Mouse (Mus musculus) midbrain, postnatal 0 days (tissue): Measurements from ENCODE around the gene Pitpnc1. TPM values are rescaled to one million over a fixed set of nuclear protein-coding genes. Genes with fewer than 3 reads are reported as not detected.

Experiments used
- ATAC-seq: fragments of 200-750 bp; cut with Nextera tagmentation; 2 replicates; pipeline ENCODE4 v1.8.0; 2017; ENCODE audit warnings: moderate number of reproducible peaks, mild to moderate bottlenecking, moderate TSS enrichment, moderate library complexity; ENCODE audit not compliant: low FRiP score
- DNase-seq: peaks from one replicate; pipeline ENCODE4 v3.0.0-alpha.2; 2015; ENCODE audit warnings: low spot score
- H3K27ac ChIP-seq: fragments of 300-500 bp; sonication (generic); 2 replicates; pipeline ENCODE4 v1.5.1; 2014; ENCODE audit warnings: low read depth, mild to moderate bottlenecking, low read length, mixed read lengths
- H3K27me3 ChIP-seq: fragments of 300-500 bp; sonication (generic); 2 replicates; pipeline ENCODE4 v1.6.1; 2014; ENCODE audit warnings: low read length, control low read depth, mixed read lengths; ENCODE audit not compliant: insufficient read depth
- H3K36me3 ChIP-seq: fragments of 300-500 bp; sonication (generic); 2 replicates; pipeline ENCODE4 v1.6.1; 2014; ENCODE audit warnings: low read length, control low read depth, mixed read lengths; ENCODE audit not compliant: insufficient read depth
- H3K4me1 ChIP-seq: fragments of 300-500 bp; sonication (generic); 2 replicates; pipeline ENCODE4 v1.6.1; 2014; ENCODE audit warnings: mild to moderate bottlenecking, control low read depth, antibody characterized with exemption, low read length, mixed read lengths; ENCODE audit not compliant: insufficient read depth
- H3K4me2 ChIP-seq: fragments of 300-500 bp; sonication (generic); 2 replicates; pipeline ENCODE4 v1.6.1; 2014; ENCODE audit warnings: low read depth, mild to moderate bottlenecking, low read length, mixed read lengths; ENCODE audit not compliant: poor library complexity, severe bottlenecking
- H3K4me3 ChIP-seq: fragments of 300-500 bp; sonication (generic); 2 replicates; pipeline ENCODE4 v1.5.1; 2014; ENCODE audit warnings: low read depth, mild to moderate bottlenecking, low read length, moderate library complexity
- H3K9ac ChIP-seq: fragments of 300-500 bp; sonication (generic); replicated peaks from 2 replicates; pipeline ENCODE4 v1.6.1; 2014; ENCODE audit warnings: mild to moderate bottlenecking, low read length, moderate library complexity, mixed read lengths; ENCODE audit not compliant: poor library complexity, severe bottlenecking
- H3K9me3 ChIP-seq: fragments of 300-500 bp; sonication (generic); 2 replicates; pipeline ENCODE4 v1.6.1; 2016; ENCODE audit warnings: low read length, control low read depth
- CTCF ChIP-seq: IDR thresholded peaks from 2 replicates; pipeline ENCODE4 v1.5.1; 2016; ENCODE audit warnings: antibody characterized with exemption, mild to moderate bottlenecking
- WGBS: fragments of 180-500 bp; shearing (Covaris S2); extraction: QIAGEN DNeasy Blood & Tissue Kit; methylation state at CpG from one replicate; pipeline ENCODE4 v1.1.7; 2014; 5-methylcytosine and 5-hydroxymethylcytosine counted together
- polyA plus RNA-seq: library from polyadenylated mRNA; unstranded; fragments of >200 nt; fragmentation: Nextera tagmentation; extraction: Ambion mirVana; gene quantifications from 2 replicates; pipeline ENCODE4 v1.2.1, GENCODE M21; 2015
- total RNA-seq: library from RNA; depleted of rRNA; stranded (reverse); fragments of >200 nt; gene quantifications from 2 replicates; pipeline ENCODE4 v1.2.3, GENCODE M21; 2014

The Pitpnc1 gene
- total and polyA plus RNA-seq, 2 experiments from 2014 or later = 54.0 to 56.5 TPM

- no peaks in the 10 kb centered on the region for H3K4me1 ChIP-seq
- H3K27ac ChIP-seq = no peak overlapping the region
- no peaks in the 10 kb centered on the region for H3K36me3 ChIP-seq
- 75% methylated on average over 17 of the region's 17 CpGs for WGBS
- ATAC-seq (no peak), DNase-seq (no peak)
- no peaks in the 10 kb centered on the region for H3K27me3 ChIP-seq
- no peaks in the 10 kb centered on the region for H3K9me3 ChIP-seq
- H3K4me2 ChIP-seq = no peak overlapping the region
- no peak overlapping the region for H3K9ac ChIP-seq
- no peak overlapping the region for H3K4me3 ChIP-seq
- TF ChIP-seq CTCF = no peak
Measured at GRCm38 (mm10) chr11:107449169-107449910, 21.2 kb downstream of the Pitpnc1 start.

GRCm38 (mm10) chr11:107447915-107448314, 22.6 kb downstream of the Pitpnc1 start:
- no peak for DNase-seq
- Histone ChIP-seq H3K4me3 (no peak overlapping the region), H3K4me1 (no peaks in the 10 kb centered on the region), H3K27ac (no peak overlapping the region), H3K4me2 (no peak overlapping the region), H3K36me3 (no peaks in the 10 kb centered on the region), H3K9ac (no peak overlapping the region), H3K27me3 (no peaks in the 10 kb centered on the region), H3K9me3 (no peaks in the 10 kb centered on the region)
- ATAC-seq = no peak
- WGBS = 90% methylated on average over 9 of the region's 9 CpGs
- no peak for TF ChIP-seq CTCF

GRCm38 (mm10) chr11:107447349-107447748, 23.1 kb downstream of the Pitpnc1 start:
- Histone ChIP-seq H3K9ac (no peak overlapping the region), H3K27ac (no peak overlapping the region), H3K9me3 (no peaks in the 10 kb centered on the region), H3K4me2 (no peak overlapping the region), H3K27me3 (no peaks in the 10 kb centered on the region), H3K4me3 (no peak overlapping the region), H3K36me3 (no peaks in the 10 kb centered on the region), H3K4me1 (no peaks in the 10 kb centered on the region)
- WGBS = 82% methylated on average over 5 of the region's 5 CpGs
- no peak for TF ChIP-seq CTCF
- DNase-seq (no peak), ATAC-seq (no peak)

- ATAC-seq (no peak), DNase-seq (no peak)
- no peak overlapping the region for H3K27ac ChIP-seq
- TF ChIP-seq CTCF = no peak
- H3K4me1 ChIP-seq = no peaks in the 10 kb centered on the region
- no peak overlapping the region for H3K4me3 ChIP-seq
- 75% methylated on average over 6 of the region's 6 CpGs for WGBS
- no peaks in the 10 kb centered on the region for H3K36me3 ChIP-seq
- no peak overlapping the region for H3K4me2 ChIP-seq
- H3K27me3 ChIP-seq = no peaks in the 10 kb centered on the region
- no peak overlapping the region for H3K9ac ChIP-seq
- H3K9me3 ChIP-seq = no peaks in the 10 kb centered on the region
Measured at GRCm38 (mm10) chr11:107446650-107447049, 23.8 kb downstream of the Pitpnc1 start.

- 92% methylated on average over 3 of the region's 3 CpGs for WGBS
- Histone ChIP-seq H3K36me3 (no peaks in the 10 kb centered on the region), H3K4me2 (no peak overlapping the region), H3K9me3 (no peaks in the 10 kb centered on the region), H3K9ac (no peak overlapping the region), H3K27ac (no peak overlapping the region), H3K4me3 (no peak overlapping the region), H3K4me1 (no peaks in the 10 kb centered on the region), H3K27me3 (no peaks in the 10 kb centered on the region)
- DNase-seq (peak; percentile 74), ATAC-seq (no peak)
- no peak for TF ChIP-seq CTCF
Measured at GRCm38 (mm10) chr11:107445683-107446082, 24.8 kb downstream of the Pitpnc1 start.

GRCm38 (mm10) chr11:107443121-107444095, 27.1 kb downstream of the Pitpnc1 start:
- Histone ChIP-seq H3K4me3 (no peak overlapping the region), H3K27ac (no peak overlapping the region), H3K4me1 (no peaks in the 10 kb centered on the region), H3K4me2 (no peak overlapping the region), H3K36me3 (no peaks in the 10 kb centered on the region), H3K9me3 (no peaks in the 10 kb centered on the region), H3K9ac (no peak overlapping the region), H3K27me3 (no peaks in the 10 kb centered on the region)
- TF ChIP-seq CTCF = no peak
- 84% methylated on average over 12 of the region's 12 CpGs for WGBS
- DNase-seq (no peak), ATAC-seq (no peak)
